Mouse (Mus musculus): ENCODE results near the gene Vnn3.

DNA sequence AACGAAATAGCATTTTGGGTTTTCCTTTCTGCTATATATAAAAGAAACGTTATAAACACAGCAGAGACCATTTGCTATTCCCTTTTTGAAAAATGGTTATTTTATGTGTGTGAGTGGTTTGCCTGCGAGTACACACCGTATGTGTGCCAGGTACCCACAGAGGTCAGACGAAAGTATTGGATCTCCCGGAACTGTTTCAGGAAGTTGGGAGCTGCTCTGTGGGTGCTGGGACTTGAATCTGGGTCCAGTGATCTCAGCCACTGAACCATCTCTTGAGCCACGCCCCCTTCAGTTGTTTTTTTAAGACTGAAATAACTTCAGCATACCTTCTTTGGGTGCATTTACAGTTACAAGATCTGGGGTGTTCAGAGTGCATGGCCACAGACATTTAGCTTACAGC lies 44.1 kb downstream of the Vnn3 start:
- TF ChIP-seq POLR2A (IDR thresholded peaks at IDR 0.05; ENCODE audit: low read depth, low read length), result no peak
- TF ChIP-seq CTCF (conservative IDR thresholded peaks at IDR 0.05; ENCODE audit: insufficient read depth, insufficient read length, low read depth, low read length), result no peak
